Mouse (Mus musculus): ENCODE results near the gene Fhl3.
A peak's percentile ranks its signal among the peaks of the same experiment; 100 is the strongest.

Gene Fhl3

GRCm38 (mm10) chr4:124700248-124700971 is at the start of gene Fhl3:
Fhl3 (plus strand) TSS chr4:124700701.
- peak; percentile 85 for DNase-seq

GRCm38 (mm10) chr4:124652886-124653285 is 47.6 kb upstream of the Fhl3 start:
- no peak for DNase-seq

- no peak for DNase-seq
Measured at GRCm38 (mm10) chr4:124656518-124656853, 44.0 kb upstream of the Fhl3 start, which contains the start of gene Pou3f1. Pou3f1 (plus strand) TSS chr4:124656807.

GRCm38 (mm10) chr4:124656854-124657650 is 43.4 kb upstream of the Fhl3 start:
- DNase-seq: peak; percentile 80

GRCm38 (mm10) chr4:124657781-124658180 is 42.7 kb upstream of the Fhl3 start:
- no peak for DNase-seq

GRCm38 (mm10) chr4:124658412-124658851 is 42.1 kb upstream of the Fhl3 start:
- no peak for DNase-seq

- no peak for DNase-seq
Measured at GRCm38 (mm10) chr4:124659251-124660217, 41.0 kb upstream of the Fhl3 start.

GRCm38 (mm10) chr4:124660603-124661002 is 39.9 kb upstream of the Fhl3 start:
- DNase-seq: no peak

GRCm38 (mm10) chr4:124663034-124663433 is 37.5 kb upstream of the Fhl3 start:
- DNase-seq: no peak

GRCm38 (mm10) chr4:124664185-124664584 is 36.3 kb upstream of the Fhl3 start:
- no peak for DNase-seq

GRCm38 (mm10) chr4:124664604-124665003 is 35.9 kb upstream of the Fhl3 start:
- no peak for DNase-seq

GRCm38 (mm10) chr4:124667476-124668033 is 32.9 kb upstream of the Fhl3 start:
- no peak for DNase-seq

- DNase-seq: no peak
Measured at GRCm38 (mm10) chr4:124668078-124668477, 32.4 kb upstream of the Fhl3 start.

GRCm38 (mm10) chr4:124670232-124670631 is 30.3 kb upstream of the Fhl3 start:
- DNase-seq: no peak

GRCm38 (mm10) chr4:124671583-124671982 is 28.9 kb upstream of the Fhl3 start:
- DNase-seq: no peak

GRCm38 (mm10) chr4:124672347-124673320 is 27.9 kb upstream of the Fhl3 start:
- DNase-seq: no peak

GRCm38 (mm10) chr4:124674334-124675032 is 26.0 kb upstream of the Fhl3 start:
- DNase-seq: no peak

GRCm38 (mm10) chr4:124675037-124675436 is 25.5 kb upstream of the Fhl3 start:
- peak; percentile 67 for DNase-seq

- DNase-seq: no peak
Measured at GRCm38 (mm10) chr4:124675958-124676357, 24.5 kb upstream of the Fhl3 start.

GRCm38 (mm10) chr4:124682270-124682669 is 18.2 kb upstream of the Fhl3 start:
- no peak for DNase-seq

- DNase-seq: no peak
Measured at GRCm38 (mm10) chr4:124683474-124683873, 17.0 kb upstream of the Fhl3 start.

Data from liver (tissue).